Mouse (Mus musculus) layer of hippocampus, postnatal 36 days (tissue): ENCODE results near the gene Bfsp2. TPM values are rescaled to one million over a fixed set of nuclear protein-coding genes. Genes with fewer than 3 reads are reported as not detected.

Source experiments
- DNase-seq, 2 experiments: peaks; one replicate each; pipeline ENCODE4 v3.0.0; 2022
- total RNA-seq, 2 experiments: library from RNA; stranded (reverse); gene quantifications; 2 replicates each; pipeline ENCODE4 v1.2.3; 2021

The Bfsp2 gene
- total RNA-seq, result 1 to 10 TPM; 5.0 to 6.0 TPM

DNA sequence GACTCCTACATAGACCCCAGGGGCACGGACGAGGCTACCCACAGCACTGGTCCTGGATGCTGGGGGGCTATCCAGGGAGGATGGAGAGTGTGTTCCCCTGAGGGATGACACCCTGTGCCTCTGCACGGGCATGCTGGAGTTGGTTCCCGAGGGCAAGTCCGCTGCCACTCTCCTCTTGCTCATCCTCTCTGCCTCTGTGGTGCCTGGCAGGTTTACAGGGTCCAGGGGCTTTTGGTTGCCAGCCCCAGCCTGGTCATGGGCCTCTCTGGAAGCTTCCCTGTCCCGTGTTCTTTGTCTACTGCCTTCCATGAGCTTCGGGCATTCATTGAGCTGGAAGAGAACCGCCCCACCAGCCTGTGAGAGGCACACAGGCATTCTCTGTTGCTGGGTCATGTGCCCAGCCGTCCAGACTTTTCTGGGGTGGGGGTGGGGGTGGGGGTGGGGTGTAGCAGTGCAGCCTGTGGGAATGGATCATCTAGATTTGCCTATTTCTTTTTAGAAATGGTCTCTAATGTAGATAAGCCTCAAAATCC, at the start of gene Bfsp2:
Gene Bfsp2 (minus strand): TSS at position 377 of the 533 bp plus-strand sequence.
- no peak for DNase-seq

DNA sequence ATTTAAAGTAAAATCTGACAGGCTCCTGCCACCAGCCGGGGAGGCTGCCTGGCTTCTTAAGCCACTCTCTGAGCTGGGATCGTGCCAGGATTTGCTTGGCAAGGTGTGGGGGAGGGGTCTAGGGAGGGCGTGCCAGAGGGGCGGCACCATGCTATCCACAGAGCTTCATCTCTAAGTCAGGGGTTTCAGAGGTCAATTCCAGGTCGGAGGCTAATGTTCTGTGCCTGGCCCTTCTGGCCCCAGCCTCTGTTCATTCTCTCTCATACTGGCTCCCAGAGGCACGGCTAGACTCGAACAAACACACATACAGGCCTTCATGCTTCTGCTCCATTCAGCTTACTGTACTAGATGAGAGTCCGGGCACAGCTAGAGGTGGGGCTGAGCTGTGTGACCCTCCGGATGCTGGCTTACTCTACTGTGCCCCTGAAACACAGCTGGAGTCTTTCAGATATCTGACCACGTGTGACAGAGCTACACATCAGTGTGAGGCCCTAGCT, 44.9 kb upstream of the Bfsp2 start:
- no peak for DNase-seq

GRCm38 (mm10) chr9:103524600-103524999, 44.4 kb upstream of the Bfsp2 start:
- DNase-seq, result no peak

DNA sequence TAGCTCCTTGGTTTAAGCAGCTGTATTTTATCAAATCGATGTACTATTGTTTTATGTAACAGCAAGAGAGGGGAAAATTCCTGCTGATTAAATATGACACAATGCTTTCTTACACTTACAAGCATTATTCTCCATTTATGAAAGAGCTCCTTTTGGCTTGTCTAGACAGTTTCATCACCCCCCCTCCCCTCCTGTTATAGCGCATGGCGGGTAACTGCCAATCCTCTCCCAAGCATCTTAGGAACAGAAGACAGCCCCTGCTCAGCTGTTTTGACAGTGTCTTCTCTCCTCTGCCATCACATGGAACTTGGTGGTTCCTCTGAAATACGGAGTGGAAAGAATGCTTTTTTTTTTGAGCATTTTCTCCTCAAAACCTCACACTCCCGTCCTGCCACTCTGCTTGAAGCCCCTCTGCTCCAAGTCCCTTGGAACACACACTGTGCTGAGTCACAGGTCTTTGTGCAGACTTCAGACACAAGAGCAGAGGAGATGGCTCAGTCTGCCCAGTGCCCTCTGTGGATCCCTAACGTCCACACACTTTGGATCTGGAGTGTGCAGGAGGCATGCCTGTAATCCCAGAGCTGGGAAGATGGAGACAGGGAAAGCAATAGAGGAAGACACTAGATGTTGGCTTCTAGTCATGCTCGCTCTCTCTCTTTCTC, 43.7 kb upstream of the Bfsp2 start:
- no peak for DNase-seq

- no peak for DNase-seq
Measured at GRCm38 (mm10) chr9:103523008-103523407, 42.8 kb upstream of the Bfsp2 start.

GRCm38 (mm10) chr9:103513884-103514283, 33.7 kb upstream of the Bfsp2 start:
- no peak for DNase-seq

- no peak for DNase-seq
Measured at GRCm38 (mm10) chr9:103512257-103512656, 32.0 kb upstream of the Bfsp2 start.

DNA sequence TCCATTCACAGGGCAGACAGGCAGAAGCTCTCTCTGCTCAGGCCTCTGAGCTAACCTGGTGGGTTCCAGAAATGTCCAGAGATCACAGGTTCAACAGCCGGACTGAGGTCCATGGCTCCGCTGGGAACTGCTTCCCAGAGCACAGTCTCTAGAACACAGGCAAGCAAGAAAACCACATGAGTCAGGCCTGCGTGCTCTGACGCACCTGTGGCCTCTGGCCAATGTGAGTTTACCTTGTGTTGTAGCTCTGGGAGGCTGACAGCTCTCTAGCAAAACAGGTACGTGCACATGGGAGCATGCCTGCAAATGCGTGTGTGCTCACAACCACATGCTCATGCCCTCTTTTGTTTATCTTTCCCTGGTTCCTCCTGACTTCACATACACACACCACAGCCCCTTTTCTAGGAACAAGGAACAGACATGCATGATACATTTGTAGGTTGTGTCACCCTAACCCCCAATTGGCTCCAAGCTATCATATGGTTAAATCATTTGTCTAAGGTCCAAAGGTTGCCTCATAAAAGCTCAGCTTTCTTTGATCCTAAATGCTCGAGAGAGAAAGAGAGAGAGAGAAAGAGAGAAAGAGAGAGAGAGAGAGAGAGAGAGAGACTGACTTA, 26.9 kb upstream of the Bfsp2 start:
- no peak for DNase-seq

GRCm38 (mm10) chr9:103505067-103505466, 24.8 kb upstream of the Bfsp2 start:
- DNase-seq, result no peak

- no peak for DNase-seq
Measured at GRCm38 (mm10) chr9:103504646-103505045, 24.4 kb upstream of the Bfsp2 start.

DNA sequence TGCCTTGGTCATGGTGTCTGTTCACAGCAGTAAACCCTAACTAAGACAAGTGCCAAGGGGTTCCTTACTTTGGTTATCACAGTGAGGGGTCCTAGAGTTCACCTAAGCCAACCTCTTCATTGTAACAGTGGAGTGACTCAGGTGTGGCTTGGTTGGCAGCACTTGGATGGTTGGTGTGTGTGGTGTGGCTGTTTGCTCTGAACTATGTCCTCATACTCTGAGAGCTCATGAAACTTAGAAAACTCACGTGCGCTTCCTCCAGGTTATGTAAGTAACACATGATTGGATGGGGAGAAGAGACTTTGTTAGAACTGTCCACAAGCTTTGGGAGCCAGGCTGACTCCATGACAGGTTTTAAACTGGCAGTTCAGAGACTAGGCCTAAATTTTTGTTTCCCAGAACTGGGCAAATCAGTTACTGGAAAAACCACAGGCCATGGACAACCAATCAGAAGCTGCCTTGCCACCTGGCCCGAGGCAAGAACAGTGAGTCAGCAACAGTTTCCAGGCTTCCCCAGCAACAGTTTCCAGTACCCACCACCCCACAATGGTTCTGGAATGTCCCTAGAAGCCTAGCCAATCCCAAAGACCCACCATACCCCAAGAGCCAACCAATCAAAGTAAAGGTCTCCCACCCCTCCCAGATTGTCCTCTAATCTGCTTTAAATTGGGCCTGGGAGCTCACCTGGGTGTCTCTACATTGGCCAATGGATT, 23.5 kb upstream of the Bfsp2 start:
- DNase-seq, result no peak

GRCm38 (mm10) chr9:103502655-103503054, 22.4 kb upstream of the Bfsp2 start:
- DNase-seq, result no peak

- DNase-seq, result peak; percentile 64 to 68
Measured at GRCm38 (mm10) chr9:103501861-103502364, 21.7 kb upstream of the Bfsp2 start.

- no peak for DNase-seq
Measured at GRCm38 (mm10) chr9:103499366-103499765, 19.1 kb upstream of the Bfsp2 start.

- DNase-seq, result no peak
Measured at GRCm38 (mm10) chr9:103498699-103499098, 18.5 kb upstream of the Bfsp2 start.

- DNase-seq, result no peak
Measured at GRCm38 (mm10) chr9:103495391-103495790, 15.2 kb upstream of the Bfsp2 start.

- DNase-seq, result peak; percentile 79 to 81
Measured at GRCm38 (mm10) chr9:103494346-103495020, 14.3 kb upstream of the Bfsp2 start.

- no peak for DNase-seq
Measured at GRCm38 (mm10) chr9:103491985-103492384, 11.8 kb upstream of the Bfsp2 start.

GRCm38 (mm10) chr9:103490439-103490838, 10.2 kb upstream of the Bfsp2 start:
- DNase-seq, result peak; percentile 74 to 76

DNA sequence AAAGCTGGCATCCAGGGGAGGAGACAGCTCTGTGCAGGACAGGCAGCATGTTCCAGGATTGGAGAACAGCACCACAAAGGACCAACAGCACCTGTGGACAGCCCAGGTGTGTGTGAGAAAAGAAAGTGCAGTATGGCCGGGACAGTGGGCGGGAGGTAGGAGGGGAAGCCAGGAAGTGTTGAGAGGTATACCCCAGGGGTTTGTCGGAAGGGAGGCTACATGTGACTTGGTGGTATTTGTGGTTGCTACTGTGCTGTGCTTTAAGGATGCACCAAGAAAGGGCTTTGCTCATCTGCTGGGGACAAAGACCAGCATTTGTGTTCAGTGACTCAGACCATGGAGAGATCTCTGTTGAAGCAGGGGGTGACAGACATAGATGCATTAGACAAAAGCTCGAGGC, 9.7 kb upstream of the Bfsp2 start:
- DNase-seq, result no peak

- DNase-seq, result no peak
Measured at GRCm38 (mm10) chr9:103489096-103489495, 8.9 kb upstream of the Bfsp2 start.

DNA sequence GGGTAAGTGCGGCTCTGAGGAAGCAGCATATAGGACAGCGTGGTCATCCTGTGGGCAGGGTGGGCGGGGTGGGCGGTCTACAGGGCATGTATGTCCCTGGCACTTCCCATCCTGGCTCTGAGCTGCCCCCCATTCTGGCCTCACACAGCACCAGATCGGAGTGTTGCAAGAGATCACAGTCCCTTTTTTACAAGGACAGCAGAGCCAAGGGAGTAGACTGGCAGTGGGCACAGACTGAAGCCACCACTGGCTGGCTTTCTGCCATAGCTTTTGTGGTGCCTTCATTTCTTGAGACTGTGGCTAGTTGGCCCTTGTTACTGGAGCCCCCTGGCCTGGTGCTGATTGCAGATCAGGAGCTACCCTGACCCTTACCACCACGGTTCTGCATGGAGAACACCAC, 6.0 kb upstream of the Bfsp2 start:
- DNase-seq, result no peak
